Mouse (Mus musculus) hindbrain, embryonic 11.5 days (tissue): ENCODE data around the gene Trpc7. TPM values are rescaled to one million over a fixed set of nuclear protein-coding genes. Genes with fewer than 3 reads are reported as not detected.

ENCODE experiments used
- ATAC-seq: fragments of 200-750 bp; cut with Nextera tagmentation; 2 replicates; pipeline ENCODE4 v1.8.0; 2017; ENCODE audit warnings: mild to moderate bottlenecking, moderate TSS enrichment, moderate library complexity; ENCODE audit not compliant: low FRiP score
- DNase-seq: peaks from one replicate; pipeline ENCODE4 v3.0.0-alpha.2; 2015; ENCODE audit warnings: low spot score
- H3K27ac ChIP-seq: fragments of 300-500 bp; sonication (generic); 2 replicates; pipeline ENCODE4 v1.5.1; 2014; ENCODE audit warnings: mild to moderate bottlenecking, low read depth, low read length
- H3K27me3 ChIP-seq: fragments of 300-500 bp; sonication (generic); 2 replicates; pipeline ENCODE4 v1.6.1; 2014; ENCODE audit warnings: mild to moderate bottlenecking, low read length, moderate library complexity, mixed read lengths; ENCODE audit not compliant: control insufficient read depth, insufficient read depth
- H3K36me3 ChIP-seq: fragments of 300-500 bp; sonication (generic); 2 replicates; pipeline ENCODE4 v1.6.1; 2014; ENCODE audit warnings: mild to moderate bottlenecking, low read length, moderate library complexity, mixed read lengths; ENCODE audit not compliant: control insufficient read depth, insufficient read depth
- H3K4me1 ChIP-seq: fragments of 300-500 bp; sonication (generic); replicated peaks from 2 replicates; pipeline ENCODE4 v1.6.1; 2014; ENCODE audit warnings: low read length, mixed read lengths; ENCODE audit not compliant: control insufficient read depth, insufficient read depth
- H3K4me2 ChIP-seq: fragments of 300-500 bp; sonication (generic); replicated peaks from 2 replicates; pipeline ENCODE4 v1.6.1; 2014; ENCODE audit warnings: mild to moderate bottlenecking, low read depth, low read length
- H3K4me3 ChIP-seq: fragments of 300-500 bp; sonication (generic); 2 replicates; pipeline ENCODE4 v1.5.1; 2014; ENCODE audit warnings: low read depth, low read length
- H3K9ac ChIP-seq: fragments of 300-500 bp; sonication (generic); 2 replicates; pipeline ENCODE4 v1.6.1; 2014; ENCODE audit warnings: low read depth, low read length
- H3K9me3 ChIP-seq: fragments of 300-500 bp; sonication (generic); 2 replicates; pipeline ENCODE4 v1.6.1; 2016; ENCODE audit warnings: low read length; ENCODE audit not compliant: control insufficient read depth
- WGBS: fragments of 180-500 bp; shearing (Covaris S2); extraction: QIAGEN DNeasy Blood & Tissue Kit; methylation state at CpG from one replicate; pipeline ENCODE4 v1.1.7; 2014; 5-methylcytosine and 5-hydroxymethylcytosine counted together
- polyA plus RNA-seq: library from polyadenylated mRNA; unstranded; fragments of >200 nt; fragmentation: Nextera tagmentation; extraction: Ambion mirVana; gene quantifications from 2 replicates; pipeline ENCODE4 v1.2.1, GENCODE M21; 2014

Trpc7 gene
- polyA plus RNA-seq, 1 experiment from 2014 or later: 0.48 TPM

DNA sequence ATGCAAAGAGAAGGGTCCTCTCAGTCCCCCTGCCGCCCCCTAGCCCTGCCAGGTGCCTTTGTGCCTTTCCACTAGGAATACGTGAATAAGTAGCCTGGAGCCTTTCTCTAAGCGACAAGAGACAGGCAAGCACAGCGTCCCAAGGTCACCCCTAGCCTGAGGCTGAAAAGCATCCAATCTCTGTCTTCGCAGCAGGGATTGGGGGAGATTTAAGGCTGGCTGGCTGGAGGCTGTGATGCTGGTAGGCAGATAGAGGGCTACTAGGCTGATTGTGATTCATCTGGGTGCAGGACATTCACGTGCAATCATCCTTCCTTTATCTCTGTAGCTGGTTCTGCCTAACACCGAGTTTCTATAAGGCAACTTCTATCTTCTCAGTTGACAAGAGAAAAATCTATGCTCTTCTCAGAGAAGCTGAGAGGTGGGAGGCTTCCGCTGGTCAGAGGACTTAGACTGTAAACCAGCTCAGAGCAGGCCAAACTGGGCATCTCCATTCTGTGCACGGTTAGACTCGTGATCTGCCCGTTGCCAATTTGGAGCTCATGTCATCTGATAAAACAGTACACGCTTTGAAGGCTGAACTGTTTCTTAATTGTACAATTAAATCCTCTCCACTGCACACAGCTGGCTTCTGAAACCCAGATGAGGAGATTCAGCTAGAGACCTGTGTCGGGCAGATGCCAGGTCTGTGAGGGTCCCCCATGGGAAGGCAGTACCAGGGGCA lies 114.9 kb downstream of the Trpc7 start:
- Histone ChIP-seq H3K27ac (no peak overlapping the region), H3K9me3 (no peaks in the 10 kb centered on the region), H3K9ac (no peak overlapping the region), H3K27me3 (no peaks in the 10 kb centered on the region), H3K36me3 (no peaks in the 10 kb centered on the region), H3K4me2 (no peak overlapping the region), H3K4me1 (no peaks in the 10 kb centered on the region; the same call in 1 of the 2 replicates), H3K4me3 (no peak overlapping the region)
- 67% methylated on average over 13 of the region's 13 CpGs for WGBS
- DNase-seq (no peak), ATAC-seq (no peak)

DNA sequence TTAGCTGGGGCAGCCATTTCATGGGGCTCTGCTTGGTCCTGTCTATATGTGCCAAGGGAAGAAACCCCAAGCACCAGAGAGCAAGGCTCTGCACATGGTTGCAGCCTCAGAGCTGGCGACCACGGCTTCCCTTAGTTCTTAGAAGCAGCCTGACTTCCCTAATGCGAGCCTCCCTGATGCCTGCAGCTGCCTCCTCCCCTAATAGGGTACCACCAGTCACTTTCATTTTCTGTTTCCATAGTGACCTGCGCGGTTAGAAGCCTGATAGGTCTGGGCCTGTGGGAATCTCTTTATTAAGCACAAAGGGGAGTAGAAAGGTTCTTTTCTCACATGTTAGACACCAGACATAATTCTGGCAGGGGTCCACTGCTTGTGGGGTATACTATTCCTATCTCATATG lies 121.5 kb downstream of the Trpc7 start:
- DNase-seq: peak; percentile 49
- peaks cover 9% of the 10 kb centered on the region for H3K4me1 ChIP-seq
- no peak overlapping the region for H3K4me3 ChIP-seq
- H3K27ac ChIP-seq: peak overlapping the region; percentile 47; the same call in 1 of the 2 replicates
- WGBS: 34% methylated on average over 5 of the region's 5 CpGs
- no peaks in the 10 kb centered on the region for H3K9me3 ChIP-seq
- H3K36me3 ChIP-seq: no peaks in the 10 kb centered on the region
- H3K4me2 ChIP-seq: no peak overlapping the region
- H3K9ac ChIP-seq: no peak overlapping the region
- peak; percentile 59 for ATAC-seq
- no peaks in the 10 kb centered on the region for H3K27me3 ChIP-seq

DNA sequence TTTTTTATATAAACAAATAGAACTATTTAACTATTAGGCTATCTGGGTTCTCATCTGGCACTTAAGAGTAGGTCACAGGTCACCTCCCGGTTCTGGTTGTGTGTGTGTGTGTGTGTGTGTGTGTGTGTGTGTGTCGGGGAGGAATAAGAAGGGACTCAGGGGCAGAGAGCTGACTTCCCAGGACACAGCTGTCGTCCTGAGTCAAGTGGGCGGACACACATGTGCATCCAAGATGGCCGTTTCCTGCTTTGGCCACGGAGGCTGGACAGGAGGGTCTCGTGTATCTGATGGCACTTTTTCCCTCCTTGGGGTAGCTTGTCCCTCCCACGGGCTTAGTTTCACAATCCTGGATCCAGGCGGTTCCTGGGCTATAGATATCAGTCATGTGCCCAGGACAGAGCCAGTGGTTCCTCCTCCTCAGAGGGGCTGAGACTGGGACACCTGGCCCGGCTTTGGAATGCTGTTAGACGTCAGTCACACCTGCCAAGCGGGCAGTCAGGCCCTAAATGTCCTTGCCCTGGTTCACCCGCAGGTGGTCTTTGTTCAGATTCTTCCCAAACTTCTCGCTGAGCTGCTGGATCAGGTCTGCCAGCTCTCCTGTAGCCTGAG lies 122.4 kb downstream of the Trpc7 start:
- no peak overlapping the region for H3K4me2 ChIP-seq
- no peaks in the 10 kb centered on the region for H3K27me3 ChIP-seq
- H3K9me3 ChIP-seq: no peaks in the 10 kb centered on the region
- no peaks in the 10 kb centered on the region for H3K36me3 ChIP-seq
- no peak overlapping the region for H3K9ac ChIP-seq
- H3K27ac ChIP-seq: no peak overlapping the region
- ATAC-seq (no peak), DNase-seq (no peak)
- no peak overlapping the region for H3K4me3 ChIP-seq
- WGBS: 56% methylated on average over 14 of the region's 14 CpGs
- H3K4me1 ChIP-seq: peaks cover 11% of the 10 kb centered on the region

DNA sequence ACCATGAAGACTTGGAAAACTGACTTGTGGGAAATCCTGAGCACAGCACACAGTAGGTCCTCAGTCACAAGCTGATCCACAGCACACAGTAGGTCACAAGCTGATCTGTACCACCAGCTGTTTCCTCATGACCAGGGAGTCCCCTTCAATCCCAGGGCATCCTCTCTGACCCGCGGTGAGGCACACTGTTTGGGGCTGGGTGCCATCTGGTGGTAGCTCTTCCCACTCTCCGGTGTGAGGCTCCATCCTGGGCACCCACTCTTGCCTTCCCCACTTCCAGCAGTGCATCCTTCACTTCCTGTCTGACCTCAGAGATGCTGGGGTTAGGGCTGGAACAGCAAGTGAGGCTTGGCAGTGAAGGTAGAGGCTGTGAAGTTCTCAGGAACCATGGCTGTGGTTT lies 123.2 kb downstream of the Trpc7 start:
- no peaks in the 10 kb centered on the region for H3K9me3 ChIP-seq
- WGBS: 50% methylated on average over 3 of the region's 3 CpGs
- H3K4me3 ChIP-seq: no peak overlapping the region
- no peak overlapping the region for H3K9ac ChIP-seq
- no peaks in the 10 kb centered on the region for H3K27me3 ChIP-seq
- no peaks in the 10 kb centered on the region for H3K36me3 ChIP-seq
- ATAC-seq (no peak), DNase-seq (no peak)
- H3K27ac ChIP-seq: no peak overlapping the region
- H3K4me1 ChIP-seq: peaks cover 11% of the 10 kb centered on the region
- no peak overlapping the region for H3K4me2 ChIP-seq

DNA sequence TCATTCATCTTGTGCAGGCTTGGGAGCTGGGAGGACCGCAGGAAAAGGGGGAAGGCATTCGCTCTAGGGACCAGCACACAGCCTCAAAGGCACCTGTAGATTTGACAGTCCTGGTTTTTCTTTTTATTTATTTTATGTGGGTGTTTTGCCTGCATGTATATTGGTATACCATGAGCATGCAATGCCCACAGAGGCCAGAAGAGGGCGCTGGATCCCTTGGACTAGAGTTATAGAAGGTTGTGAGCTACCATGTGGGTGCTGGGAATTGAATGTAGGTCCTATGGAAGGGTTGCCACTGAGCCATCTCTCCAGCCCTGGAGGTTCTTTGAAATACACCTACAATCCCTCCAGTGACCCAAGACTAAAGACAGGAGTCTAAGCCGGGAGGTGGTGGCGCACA lies 125.0 kb downstream of the Trpc7 start:
- ATAC-seq (no peak), DNase-seq (no peak)
- no peaks in the 10 kb centered on the region for H3K27me3 ChIP-seq
- no peak overlapping the region for H3K27ac ChIP-seq
- H3K36me3 ChIP-seq: no peaks in the 10 kb centered on the region
- no peaks in the 10 kb centered on the region for H3K9me3 ChIP-seq
- peaks cover 11% of the 10 kb centered on the region for H3K4me1 ChIP-seq
- H3K4me3 ChIP-seq: no peak overlapping the region
- no peak overlapping the region for H3K4me2 ChIP-seq
- 73% methylated on average over 5 of the region's 5 CpGs for WGBS
- no peak overlapping the region for H3K9ac ChIP-seq

DNA sequence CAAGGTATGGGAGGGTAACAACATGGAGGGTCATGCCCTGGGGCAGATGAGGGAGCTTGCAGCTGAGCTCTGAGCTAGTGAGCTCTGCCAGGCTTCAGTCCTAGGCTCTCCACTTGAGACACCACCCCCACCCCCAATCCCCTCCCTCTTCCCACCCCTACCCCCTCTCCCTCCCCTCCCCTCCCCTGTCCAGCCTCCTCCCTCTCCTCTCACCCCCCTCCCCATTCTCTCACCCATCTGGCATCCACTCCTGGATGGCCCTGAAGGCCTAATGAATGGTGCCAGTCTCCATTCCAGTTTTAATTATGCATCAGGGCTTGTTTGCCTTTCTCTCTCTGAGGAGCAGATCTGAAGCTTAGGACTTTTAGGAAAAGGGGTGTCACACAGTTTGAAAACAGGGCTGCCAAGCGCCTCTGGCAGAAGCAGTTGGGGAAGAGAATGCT lies 125.6 kb downstream of the Trpc7 start:
- Histone ChIP-seq H3K9me3 (no peaks in the 10 kb centered on the region), H3K4me1 (peaks cover 13% of the 10 kb centered on the region), H3K36me3 (no peaks in the 10 kb centered on the region), H3K4me2 (no peak overlapping the region), H3K4me3 (no peak overlapping the region), H3K27me3 (no peaks in the 10 kb centered on the region), H3K27ac (no peak overlapping the region), H3K9ac (no peak overlapping the region)
- peak; percentile 50 for ATAC-seq
- WGBS: 44% methylated on average over 1 of the region's 1 CpGs
- DNase-seq: peak; percentile 28

DNA sequence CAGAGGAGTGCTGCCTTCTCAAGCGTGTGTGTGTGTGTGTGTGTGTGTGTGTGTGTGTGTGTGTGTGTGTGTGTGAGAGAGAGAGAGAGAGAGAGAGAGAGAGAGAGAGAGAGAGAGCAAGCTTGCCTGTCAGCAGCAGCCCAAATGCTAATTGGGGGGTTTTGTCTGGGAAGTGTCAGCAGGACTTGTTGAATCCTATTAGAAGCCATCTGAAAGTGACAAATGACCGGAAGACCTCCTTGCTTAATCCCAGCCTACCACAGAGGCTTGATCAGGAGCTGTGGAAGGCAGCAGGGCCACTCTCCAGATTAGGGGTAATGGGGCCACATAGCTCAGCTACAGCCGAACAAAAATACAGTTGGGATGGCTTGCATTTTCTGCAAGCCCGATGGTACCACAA lies 126.4 kb downstream of the Trpc7 start:
- peaks cover 14% of the 10 kb centered on the region for H3K4me1 ChIP-seq

DNA sequence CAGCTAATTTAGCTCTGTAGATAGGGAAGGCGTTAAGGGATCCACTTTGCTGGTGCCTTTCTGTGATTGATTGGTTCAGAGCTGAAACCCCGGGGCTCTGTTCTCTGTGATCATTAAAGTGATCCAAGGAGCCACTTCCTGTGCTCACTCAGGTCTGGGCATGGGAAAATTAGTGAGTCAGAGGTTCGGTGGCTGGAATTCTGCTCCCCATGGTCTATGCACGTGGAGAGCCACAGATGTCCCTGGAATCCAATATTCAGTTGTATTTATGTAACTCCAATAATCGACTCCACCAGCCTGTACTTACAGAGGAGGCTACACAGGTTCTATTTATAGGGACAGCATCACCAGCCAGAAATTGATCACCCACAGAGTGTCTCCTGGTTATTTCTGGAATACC lies 129.6 kb downstream of the Trpc7 start:
- ATAC-seq: no peak
- WGBS: 55% methylated on average over 5 of the region's 5 CpGs

More for the DNA sequence above, 126.4 kb downstream of the Trpc7 start:
- Histone ChIP-seq H3K27me3 (no peaks in the 10 kb centered on the region), H3K4me2 (no peak overlapping the region), H3K9me3 (no peaks in the 10 kb centered on the region), H3K27ac (peak overlapping the region; percentile 20; the same call in 1 of the 2 replicates), H3K36me3 (no peaks in the 10 kb centered on the region), H3K4me3 (no peak overlapping the region), H3K9ac (no peak overlapping the region)
- ATAC-seq: no peak
- DNase-seq: peak; percentile 38
- WGBS: 45% methylated on average over 4 of the region's 4 CpGs

More for the DNA sequence above, 129.6 kb downstream of the Trpc7 start:
- Histone ChIP-seq H3K27me3 (no peaks in the 10 kb centered on the region), H3K4me3 (no peak overlapping the region), H3K9me3 (no peaks in the 10 kb centered on the region), H3K27ac (no peak overlapping the region), H3K4me2 (no peak overlapping the region), H3K4me1 (0 out of 2 replicates have a peak, but pooled peaks cover 11% of the 10 kb centered on the region), H3K36me3 (no peaks in the 10 kb centered on the region), H3K9ac (no peak overlapping the region)
- DNase-seq: no peak
